Mouse (Mus musculus): ENCODE measurements around the gene Krtap3-2.
"Not testable (repeated sequence)": the region's sequence is repeated elsewhere in the genome, so short reads cannot be mapped to it uniquely, and the experiment has no call there.

The Krtap3-2 gene

GRCm38 (mm10) chr11:99556753-99557152 lies at the start of gene Krtap3-2:
Gene Krtap3-2, minus strand, starts transcription at chr11:99556853.
- no peak for DNase-seq (ENCODE audit: low spot score)

GRCm38 (mm10) chr11:99603208-99603607 lies 46.6 kb upstream of the Krtap3-2 start, which contains the start of gene Gm11938:
Gene Gm11938, minus strand, starts transcription at chr11:99603308.
- DNase-seq (ENCODE audit: low spot score): not testable (repeated sequence)

GRCm38 (mm10) chr11:99597742-99598141 lies 41.1 kb upstream of the Krtap3-2 start, which contains the start of gene Krtap9-3:
Gene Krtap9-3, minus strand, starts transcription at chr11:99598105.
- not testable (repeated sequence) for DNase-seq (ENCODE audit: low spot score)

GRCm38 (mm10) chr11:99590981-99591380 lies 34.3 kb upstream of the Krtap3-2 start, which contains the start of gene Krtap1-3:
Gene Krtap1-3, minus strand, starts transcription at chr11:99591339.
- DNase-seq (ENCODE audit: low spot score): no peak

GRCm38 (mm10) chr11:99585096-99585495 lies 28.4 kb upstream of the Krtap3-2 start:
- no peak for DNase-seq (ENCODE audit: low spot score)

- no peak for DNase-seq (ENCODE audit: low spot score)
Measured at GRCm38 (mm10) chr11:99583245-99583704, 26.6 kb upstream of the Krtap3-2 start, which contains the start of gene Krtap1-4. Gene Krtap1-4, minus strand, starts transcription at chr11:99583654.

- DNase-seq (ENCODE audit: low spot score): no peak
Measured at GRCm38 (mm10) chr11:99581564-99581963, 24.9 kb upstream of the Krtap3-2 start.

GRCm38 (mm10) chr11:99581051-99581450 lies 24.4 kb upstream of the Krtap3-2 start:
- DNase-seq (ENCODE audit: low spot score): no peak

- DNase-seq (ENCODE audit: low spot score): no peak
Measured at GRCm38 (mm10) chr11:99580636-99581035, 24.0 kb upstream of the Krtap3-2 start, which contains the start of gene Krtap1-5. Gene Krtap1-5, minus strand, starts transcription at chr11:99581016.

GRCm38 (mm10) chr11:99574106-99574505 lies 17.5 kb upstream of the Krtap3-2 start:
- DNase-seq (ENCODE audit: low spot score): peak; percentile 83

- no peak for DNase-seq (ENCODE audit: low spot score)
Measured at GRCm38 (mm10) chr11:99573164-99573563, 16.5 kb upstream of the Krtap3-2 start.

- no peak for DNase-seq (ENCODE audit: low spot score)
Measured at GRCm38 (mm10) chr11:99566530-99566929, 9.9 kb upstream of the Krtap3-2 start, which contains the start of gene Krtap3-1. Gene Krtap3-1, minus strand, starts transcription at chr11:99566630.

- no peak for DNase-seq (ENCODE audit: low spot score)
Measured at GRCm38 (mm10) chr11:99562580-99562979, 5.9 kb upstream of the Krtap3-2 start.

GRCm38 (mm10) chr11:99559366-99559765 lies 2.7 kb upstream of the Krtap3-2 start, which contains the start of gene Gm11939:
Gene Gm11939, minus strand, starts transcription at chr11:99559466.
- DNase-seq (ENCODE audit: low spot score): no peak

GRCm38 (mm10) chr11:99557976-99558745 lies 1.5 kb upstream of the Krtap3-2 start:
- no peak for DNase-seq (ENCODE audit: low spot score)

GRCm38 (mm10) chr11:99556195-99556594 lies 458 bp downstream of the Krtap3-2 start:
- DNase-seq (ENCODE audit: low spot score): no peak

- DNase-seq (ENCODE audit: low spot score): no peak
Measured at GRCm38 (mm10) chr11:99550765-99551164, 5.9 kb downstream of the Krtap3-2 start, which contains the start of gene Krtap3-3. Gene Krtap3-3, minus strand, starts transcription at chr11:99550865.

- no peak for DNase-seq (ENCODE audit: low spot score)
Measured at GRCm38 (mm10) chr11:99547892-99548291, 8.8 kb downstream of the Krtap3-2 start.

GRCm38 (mm10) chr11:99539721-99540120 lies 16.9 kb downstream of the Krtap3-2 start:
- DNase-seq (ENCODE audit: low spot score): peak; percentile 80

GRCm38 (mm10) chr11:99521288-99521860 lies 35.3 kb downstream of the Krtap3-2 start, which contains the start of gene Krt39:
Gene Krt39, minus strand, starts transcription at chr11:99521338.
- DNase-seq (ENCODE audit: low spot score): no peak

GRCm38 (mm10) chr11:99514098-99514497 lies 42.6 kb downstream of the Krtap3-2 start:
- DNase-seq (ENCODE audit: low spot score): no peak

Measured in testis, postnatal 10 days (tissue).